ENCODE assay signal across 13 mouse cellular contexts in the genomic region with DNA sequence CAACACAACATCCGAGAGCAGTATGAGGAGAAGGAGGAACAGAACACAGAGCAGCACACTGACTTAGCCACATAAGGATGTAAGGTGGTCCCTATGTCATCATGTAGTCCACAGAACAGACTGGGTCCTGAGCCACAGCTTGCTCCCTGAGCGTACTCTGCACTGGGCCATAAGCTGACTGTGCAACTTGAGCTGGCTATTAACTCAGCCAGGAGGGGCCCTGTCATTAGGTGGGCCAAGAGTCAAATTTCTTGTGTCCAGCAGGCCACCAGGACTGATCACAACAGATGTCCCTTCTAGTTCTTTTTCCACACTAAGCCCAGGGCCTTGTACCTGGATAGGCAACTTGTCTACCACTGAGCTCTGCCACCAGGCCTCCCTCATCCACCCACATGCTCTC. TPM values are rescaled to one million over a fixed set of nuclear protein-coding genes. Genes with fewer than 3 reads are reported as not detected.
DNase-seq lines count a peak whose midpoint lies in the region; ATAC-seq lines count a peak whose summit lies in the region.
"Had no signal": no experiment of that assay in that cellular context is flagged by ENCODE, and none has a peak within 500 bp of the region (broad histone marks: within the 10 kb centered on the region; RNA-seq: fewer than 3 reads in every experiment).

No protein-coding gene starts in this region.

- 28% methylated on average over 2 of the region's 2 CpGs for WGBS in kidney, embryonic 16.5 days
- 37% methylated on average over 2 of the region's 2 CpGs for WGBS in embryonic facial prominence, embryonic 15.5 days
- WGBS in liver, embryonic 15.5 days (ENCODE audit: insufficient replicate concordance): 86% methylated on average over 2 of the region's 2 CpGs

- H3K4me2 ChIP-seq in kidney, embryonic 16.5 days (replicated peaks; ENCODE audit: low read depth, low read length): no peak overlapping the region
- H3K4me2 ChIP-seq in embryonic facial prominence, embryonic 15.5 days (replicated peaks): no peak overlapping the region
- no peak overlapping the region for H3K4me2 ChIP-seq in liver, embryonic 15.5 days
- H3K4me2 ChIP-seq: lung, embryonic 14.5 days had no signal

- no peak overlapping the region for H3K9ac ChIP-seq in kidney, embryonic 16.5 days (replicated peaks; ENCODE audit: low read length)
- H3K9ac ChIP-seq in embryonic facial prominence, embryonic 15.5 days: no peak overlapping the region
- no peak overlapping the region for H3K9ac ChIP-seq in liver, embryonic 15.5 days
- H3K9ac ChIP-seq: lung, embryonic 14.5 days had no signal

- peaks cover 31% of the 10 kb centered on the region for H3K36me3 ChIP-seq in kidney, embryonic 16.5 days (ENCODE audit: insufficient read depth, low read length)
- peaks cover 43% of the 10 kb centered on the region for H3K36me3 ChIP-seq in embryonic facial prominence, embryonic 15.5 days
- peaks cover 79% of the 10 kb centered on the region for H3K36me3 ChIP-seq in liver, embryonic 15.5 days (replicated peaks)

- peaks cover 37% of the 10 kb centered on the region for H3K4me1 ChIP-seq in kidney, embryonic 16.5 days (ENCODE audit: insufficient read depth, low read length)
- H3K4me1 ChIP-seq in embryonic facial prominence, embryonic 15.5 days: peaks cover 13% of the 10 kb centered on the region
- H3K4me1 ChIP-seq in liver, embryonic 15.5 days (replicated peaks): peaks cover 62% of the 10 kb centered on the region

- no peak overlapping the region for H3K4me3 ChIP-seq in kidney, embryonic 16.5 days (ENCODE audit: low read length)
- H3K4me3 ChIP-seq in embryonic facial prominence, embryonic 15.5 days (replicated peaks): no peak overlapping the region
- no peak overlapping the region for H3K4me3 ChIP-seq in liver, embryonic 15.5 days (replicated peaks)

- no peak for DNase-seq in kidney, adult 9 months
- DNase-seq in embryo, embryonic 10.5 days (ENCODE audit: low spot score): peak; percentile 52
- DNase-seq in cerebellum, postnatal 14 days: no peak
- no peak for DNase-seq in urinary bladder, adult 2 months (ENCODE audit: low spot score)
- DNase-seq in spleen, postnatal 10 days (ENCODE audit: low spot score in 2 of 2): no peak
- DNase-seq: adrenal gland, postnatal 14 days; lung, embryonic 14.5 days; midbrain, embryonic 14.5 days had no signal

- H3K27ac ChIP-seq in kidney, embryonic 16.5 days (ENCODE audit: low read length): peak overlapping the region; percentile 22
- H3K27ac ChIP-seq in embryonic facial prominence, embryonic 15.5 days (replicated peaks): no peak overlapping the region; the same call in 1 of the 2 replicates
- 0 out of 2 replicates have a peak overlapping the region, but pooled peaks have one; percentile 4 for H3K27ac ChIP-seq in liver, embryonic 15.5 days (replicated peaks)

- ATAC-seq in kidney, embryonic 16.5 days (ENCODE audit: low FRiP score, low TSS enrichment): peak; percentile 88
- peak; percentile 50; the same call in 1 of the 2 replicates for ATAC-seq in embryonic facial prominence, embryonic 15.5 days (ENCODE audit: insufficient number of reproducible peaks, low FRiP score, low TSS enrichment, low read depth)
- no peak for ATAC-seq in liver, embryonic 15.5 days (ENCODE audit: insufficient read depth)
- ATAC-seq: forebrain, embryonic 16.5 days had no signal

- H3K27me3 ChIP-seq in kidney, embryonic 16.5 days (ENCODE audit: insufficient read depth, low read length): no peaks in the 10 kb centered on the region
- H3K27me3 ChIP-seq in embryonic facial prominence, embryonic 15.5 days: no peaks in the 10 kb centered on the region
- no peaks in the 10 kb centered on the region for H3K27me3 ChIP-seq in liver, embryonic 15.5 days

- H3K9me3 ChIP-seq in kidney, embryonic 16.5 days (ENCODE audit: low read length): no peaks in the 10 kb centered on the region
- H3K9me3 ChIP-seq in embryonic facial prominence, embryonic 15.5 days (replicated peaks): no peaks in the 10 kb centered on the region
- no peaks in the 10 kb centered on the region for H3K9me3 ChIP-seq in liver, embryonic 15.5 days (replicated peaks)

RNA-seq across cellular contexts. Expression of a gene that starts 8.2 kb away (rescaled TPM):
- polyA plus RNA-seq in kidney, embryonic 16.5 days (2015; fragmentation: Nextera tagmentation; extraction: Ambion mirVana): 19.1 and 20.9 TPM in 2 replicates
- polyA plus RNA-seq in embryonic facial prominence, embryonic 15.5 days (2015; fragmentation: Nextera tagmentation; extraction: Ambion mirVana): 25.2 and 26.7 TPM in 2 replicates
- 14.8 and 17.2 TPM in 2 replicates for polyA plus RNA-seq in liver, embryonic 15.5 days (2015; fragmentation: Nextera tagmentation; extraction: Ambion mirVana)
- 38.9 and 40.9 TPM in 2 replicates for polyA plus RNA-seq in urinary bladder, adult 2 months (2012; rRNA removed)

RNA-seq across cellular contexts. Expression of a gene that starts 29.6 kb away (rescaled TPM):
- polyA plus RNA-seq in kidney, embryonic 16.5 days (2015; fragmentation: Nextera tagmentation; extraction: Ambion mirVana): 0.62 TPM in 1 of 2 replicates, not detected in the other
- polyA plus RNA-seq in embryonic facial prominence, embryonic 15.5 days (2015; fragmentation: Nextera tagmentation; extraction: Ambion mirVana): 0.28 TPM in 1 of 2 replicates, not detected in the other
- polyA plus RNA-seq in liver, embryonic 15.5 days (2015; fragmentation: Nextera tagmentation; extraction: Ambion mirVana): 1.2 TPM in 1 of 2 replicates, not detected in the other
- polyA plus RNA-seq in urinary bladder, adult 2 months (2012; rRNA removed): 14.4 and 17.2 TPM in 2 replicates
- polyA plus RNA-seq: midbrain, embryonic 14.5 days had no signal

RNA-seq across cellular contexts. Expression of a gene that starts 31.4 kb away (rescaled TPM):
- 1.7 and 2.0 TPM in 2 replicates for polyA plus RNA-seq in kidney, embryonic 16.5 days (2015; fragmentation: Nextera tagmentation; extraction: Ambion mirVana)
- 0.32 and 0.33 TPM in 2 replicates for polyA plus RNA-seq in embryonic facial prominence, embryonic 15.5 days (2015; fragmentation: Nextera tagmentation; extraction: Ambion mirVana)
- polyA plus RNA-seq in liver, embryonic 15.5 days (2015; fragmentation: Nextera tagmentation; extraction: Ambion mirVana): 20.5 and 26.2 TPM in 2 replicates
- polyA plus RNA-seq in urinary bladder, adult 2 months (2012; rRNA removed): not detected in 2 replicates
- polyA plus RNA-seq: forebrain, embryonic 16.5 days; lung, embryonic 14.5 days; midbrain, embryonic 14.5 days; stomach, embryonic 14.5 days had no signal

RNA-seq across cellular contexts. Expression of a gene that starts 50.3 kb away (rescaled TPM):
- polyA plus RNA-seq in kidney, embryonic 16.5 days (2015; fragmentation: Nextera tagmentation; extraction: Ambion mirVana): 6.4 TPM in 2 replicates
- polyA plus RNA-seq in embryonic facial prominence, embryonic 15.5 days (2015; fragmentation: Nextera tagmentation; extraction: Ambion mirVana): 7.1 and 8.3 TPM in 2 replicates
- polyA plus RNA-seq in liver, embryonic 15.5 days (2015; fragmentation: Nextera tagmentation; extraction: Ambion mirVana): 1.1 and 2.0 TPM in 2 replicates
- 31.5 and 32.0 TPM in 2 replicates for polyA plus RNA-seq in urinary bladder, adult 2 months (2012; rRNA removed)
